Mouse (Mus musculus) inflammation-experienced regulatory T-cells, adult 16 weeks (primary cell): Measurements from ENCODE around the gene Ccdc34. TPM values are rescaled to one million over a fixed set of nuclear protein-coding genes. Genes with fewer than 3 reads are reported as not detected.

Experiments used
- polyA plus RNA-seq: library from polyadenylated mRNA; unstranded; fragments of 100-300 nt; shearing (Covaris generic); gene quantifications from one replicate; pipeline ENCODE4 v1.2.1, GENCODE M21; 2017

The Ccdc34 gene
- 6.3 TPM for polyA plus RNA-seq

GRCm38 (mm10) chr2:110017616-110018505 is at the start of gene Ccdc34:
Gene Ccdc34 (plus strand): TSS chr2:110017817.

Other genes with a start within 250 kb of the Ccdc34 start
- gene Lin7c, start 127.0 kb upstream of the Ccdc34 start, polyA plus RNA-seq, result 64.1 TPM
- 0.11 TPM for gene Lgr4, start 100.2 kb upstream of the Ccdc34 start, polyA plus RNA-seq